Mouse (Mus musculus): Measurements from ENCODE around the gene Sel1l. TPM values are rescaled to one million over a fixed set of nuclear protein-coding genes. Genes with fewer than 3 reads are reported as not detected.

Sel1l gene
- polyA plus RNA-seq (2012; rRNA removed) (6.9 and 12.8 TPM in 2 replicates), polyA plus RNA-seq (2014; fragmentation: Nextera tagmentation; extraction: Ambion mirVana) (27.3 and 28.3 TPM in 2 replicates)

DNA sequence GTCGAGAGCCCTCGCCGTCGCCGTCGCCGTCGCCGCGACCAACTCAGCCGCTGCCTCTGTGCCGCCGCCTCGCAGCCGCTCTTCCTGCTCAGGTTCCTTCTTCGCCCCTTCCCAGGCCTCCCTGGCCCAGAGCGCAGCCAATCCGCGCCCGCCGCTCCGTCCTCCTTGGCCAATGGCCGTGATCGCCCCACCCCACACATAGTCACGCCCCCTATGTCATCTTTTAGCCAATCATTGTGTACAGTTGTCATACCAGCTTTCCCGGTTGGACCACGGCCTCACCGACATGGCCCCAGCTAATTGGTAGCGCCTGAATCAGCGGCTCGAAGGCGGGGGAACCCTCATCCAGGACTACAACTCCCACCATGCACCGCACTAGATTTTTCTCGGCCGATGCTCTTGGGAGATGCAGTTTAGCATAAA is at the start of gene Sel1l:
Gene Sel1l (minus strand): TSS at position 113 of the 423 bp plus-strand sequence.
- peak; percentile 98 for DNase-seq (ENCODE audit: low read depth in 3 of 3, low spot score in 3 of 3)
- under 1% methylated on average over 22 of the region's 35 CpGs for WGBS (ENCODE audit: insufficient replicate concordance)
- Histone ChIP-seq H3K4me2 (ENCODE audit: low read depth) (peak within 1 kb of the TSS; percentile 72), H3K27me3 (ENCODE audit: control insufficient read depth, insufficient read depth, low read length) (no peaks in the 10 kb centered on the region), H3K9me3 (ENCODE audit: control insufficient read depth, low read length) (no peaks in the 10 kb centered on the region), H3K4me3 (ENCODE audit: insufficient read depth in 1 of 2, low read depth in 2 of 2, low read length in 2 of 2) (peak within 1 kb of the TSS; percentile 72 to 83), H3K36me3 (replicated peaks; ENCODE audit: control insufficient read depth, insufficient read depth, low read depth) (no peaks in the 10 kb centered on the region), H3K9ac (replicated peaks) (peak within 1 kb of the TSS; percentile 77), H3K27ac (peak within 1 kb of the TSS; percentile 27; the same call in 1 of the 2 replicates), H3K4me1 (replicated peaks; ENCODE audit: control insufficient read depth in 2 of 2, insufficient read depth in 2 of 2, low read length in 1 of 2) (peaks cover 2 to 4% of the 10 kb centered on the region in 2 experiments; a peak in 1 of 4 replicates)
- ATAC-seq (ENCODE audit: insufficient read depth) = peak; percentile 99
- no peak for TF ChIP-seq CTCF (IDR thresholded peaks at IDR 0.05; ENCODE audit: low read depth)
- TF ChIP-seq EP300 (IDR thresholded peaks at IDR 0.05; ENCODE audit: low read depth) = no peak

DNA sequence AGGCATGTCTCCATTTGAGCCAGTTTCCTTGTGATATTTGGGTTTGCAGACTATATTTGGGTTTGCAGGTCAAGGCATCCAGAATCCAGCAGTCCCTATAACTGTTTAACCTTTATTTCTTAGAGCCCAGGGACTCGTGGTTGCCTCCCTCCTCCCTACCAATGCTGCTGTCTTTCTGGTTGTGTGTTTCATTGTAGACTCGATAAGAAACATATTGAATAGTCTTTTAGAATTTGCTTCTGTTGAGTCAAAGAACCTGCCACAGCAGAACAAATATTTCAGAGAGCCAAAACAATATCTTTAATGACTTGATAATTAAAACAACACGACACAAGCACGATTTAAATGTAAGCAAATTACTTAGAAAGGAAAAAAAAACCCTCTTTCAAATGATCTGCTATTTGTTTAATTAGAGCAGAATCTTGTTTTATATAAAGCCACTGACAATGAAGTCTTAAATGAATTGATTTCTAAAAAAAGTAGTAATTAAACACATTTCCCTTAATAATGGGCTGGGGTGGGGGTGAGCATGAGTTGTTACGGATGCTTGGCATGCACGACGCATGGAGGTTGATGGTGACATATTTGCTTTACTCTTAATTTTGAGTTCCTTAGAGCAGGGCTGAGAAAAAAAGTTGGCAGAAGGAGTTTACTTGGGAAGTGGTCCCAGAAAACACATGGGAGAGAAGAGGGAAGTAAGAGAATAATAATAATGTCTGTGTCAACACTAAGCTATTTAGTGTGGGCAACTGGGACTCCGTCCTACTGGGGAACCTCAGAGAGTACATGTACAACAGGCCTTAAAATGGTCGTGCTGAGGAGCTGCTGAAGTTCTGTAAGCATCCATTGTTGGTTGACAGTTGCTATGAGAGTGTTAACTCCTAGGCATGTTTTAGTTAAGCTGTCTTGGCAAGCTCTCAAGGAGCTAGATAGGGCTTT is 43.9 kb upstream of the Sel1l start:
- 59% methylated on average over 9 of the region's 9 CpGs for WGBS (ENCODE audit: insufficient replicate concordance)
- no peak overlapping the region for H3K9ac ChIP-seq (replicated peaks)
- H3K9me3 ChIP-seq (ENCODE audit: control insufficient read depth, low read length) = no peaks in the 10 kb centered on the region
- no peak overlapping the region for H3K4me3 ChIP-seq (ENCODE audit: insufficient read depth in 1 of 2, low read depth in 2 of 2, low read length in 2 of 2)
- no peak for TF ChIP-seq CTCF (IDR thresholded peaks at IDR 0.05; ENCODE audit: low read depth)
- TF ChIP-seq EP300 (IDR thresholded peaks at IDR 0.05; ENCODE audit: low read depth) = no peak
- H3K27me3 ChIP-seq (ENCODE audit: control insufficient read depth, insufficient read depth, low read length) = no peaks in the 10 kb centered on the region
- DNase-seq (ENCODE audit: low read depth in 3 of 3, low spot score in 3 of 3) = no peak
- H3K4me2 ChIP-seq (ENCODE audit: low read depth) = no peak overlapping the region
- no peaks in the 10 kb centered on the region for H3K36me3 ChIP-seq (replicated peaks; ENCODE audit: control insufficient read depth, insufficient read depth, low read depth)
- no peaks in the 10 kb centered on the region for H3K4me1 ChIP-seq (replicated peaks; ENCODE audit: control insufficient read depth in 2 of 2, insufficient read depth in 2 of 2, low read length in 1 of 2)
- H3K27ac ChIP-seq = no peak overlapping the region
- no peak for ATAC-seq (ENCODE audit: insufficient read depth)

GRCm38 (mm10) chr12:91880431-91880830 is 31.5 kb upstream of the Sel1l start:
- TF ChIP-seq CTCF (IDR thresholded peaks at IDR 0.05; ENCODE audit: low read depth) (no peak), EP300 (IDR thresholded peaks at IDR 0.05; ENCODE audit: low read depth) (no peak)
- Histone ChIP-seq H3K27ac (no peak overlapping the region), H3K9ac (replicated peaks) (no peak overlapping the region), H3K4me1 (replicated peaks; ENCODE audit: control insufficient read depth in 2 of 2, insufficient read depth in 2 of 2, low read length in 1 of 2) (no peaks in the 10 kb centered on the region), H3K4me2 (ENCODE audit: low read depth) (no peak overlapping the region), H3K27me3 (ENCODE audit: control insufficient read depth, insufficient read depth, low read length) (no peaks in the 10 kb centered on the region), H3K4me3 (ENCODE audit: insufficient read depth in 1 of 2, low read depth in 2 of 2, low read length in 2 of 2) (no peak overlapping the region), H3K36me3 (replicated peaks; ENCODE audit: control insufficient read depth, insufficient read depth, low read depth) (no peaks in the 10 kb centered on the region), H3K9me3 (ENCODE audit: control insufficient read depth, low read length) (no peaks in the 10 kb centered on the region)
- 60% methylated on average over 13 of the region's 13 CpGs for WGBS (ENCODE audit: insufficient replicate concordance)
- DNase-seq (ENCODE audit: low read depth in 3 of 3, low spot score in 3 of 3) = no peak
- ATAC-seq (ENCODE audit: insufficient read depth) = no peak

GRCm38 (mm10) chr12:91878912-91879250 is 29.9 kb upstream of the Sel1l start:
- Histone ChIP-seq H3K36me3 (replicated peaks; ENCODE audit: control insufficient read depth, insufficient read depth, low read depth) (no peaks in the 10 kb centered on the region), H3K27me3 (ENCODE audit: control insufficient read depth, insufficient read depth, low read length) (no peaks in the 10 kb centered on the region), H3K4me3 (ENCODE audit: insufficient read depth in 1 of 2, low read depth in 2 of 2, low read length in 2 of 2) (no peak overlapping the region), H3K4me2 (ENCODE audit: low read depth) (no peak overlapping the region), H3K27ac (no peak overlapping the region), H3K4me1 (replicated peaks; ENCODE audit: control insufficient read depth in 2 of 2, insufficient read depth in 2 of 2, low read length in 1 of 2) (no peaks in the 10 kb centered on the region), H3K9ac (replicated peaks) (no peak overlapping the region), H3K9me3 (ENCODE audit: control insufficient read depth, low read length) (no peaks in the 10 kb centered on the region)
- DNase-seq (ENCODE audit: low read depth in 3 of 3, low spot score in 3 of 3) (no peak), ATAC-seq (ENCODE audit: insufficient read depth) (no peak)
- TF ChIP-seq EP300 (IDR thresholded peaks at IDR 0.05; ENCODE audit: low read depth) (no peak), CTCF (IDR thresholded peaks at IDR 0.05; ENCODE audit: low read depth) (no peak)
- 75% methylated on average over 8 of the region's 8 CpGs for WGBS (ENCODE audit: insufficient replicate concordance)
